Mouse (Mus musculus): ENCODE results near the gene Calm4. TPM values are rescaled to one million over a fixed set of nuclear protein-coding genes. Genes with fewer than 3 reads are reported as not detected.
"Not testable (repeated sequence)": the region's sequence is repeated elsewhere in the genome, so short reads cannot be mapped to it uniquely, and the experiment has no call there.

Gene Calm4
- polyA plus RNA-seq, 1 experiment, result 0.38 TPM

DNA sequence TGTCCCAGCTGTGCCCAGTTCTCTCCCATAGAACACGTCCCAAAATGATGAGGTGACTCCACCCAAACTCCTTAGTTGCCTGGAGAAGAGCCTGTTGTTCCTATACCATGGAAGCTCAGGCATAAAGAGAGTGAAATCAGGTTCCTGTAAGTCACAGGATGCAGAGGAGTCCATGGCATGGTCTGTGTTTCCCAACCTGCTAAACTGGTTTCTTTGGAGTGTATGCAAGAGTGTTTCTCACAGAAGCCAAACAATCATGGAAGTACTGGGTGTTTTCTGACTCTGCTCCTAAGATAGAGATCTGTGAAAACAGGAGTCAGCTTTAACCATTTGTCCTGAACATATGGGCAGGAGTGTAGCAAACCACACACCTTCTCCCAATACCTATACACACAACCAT, 5.6 kb upstream of the Calm4 start:
- H3K4me3 ChIP-seq (ENCODE audit: control insufficient read depth, low read depth, low read length), result no peak overlapping the region
- no peaks in the 10 kb centered on the region for H3K4me1 ChIP-seq (ENCODE audit: control insufficient read depth, insufficient read depth, low read length)
- no peak overlapping the region for H3K27ac ChIP-seq (ENCODE audit: control insufficient read depth, insufficient read depth, low read depth, low read length)
- no peaks in the 10 kb centered on the region for H3K27me3 ChIP-seq (ENCODE audit: control insufficient read depth, insufficient read depth, low read length)
- no peaks in the 10 kb centered on the region for H3K36me3 ChIP-seq (ENCODE audit: control insufficient read depth, insufficient read depth, low read length)
- no peak for TF ChIP-seq CTCF (IDR thresholded peaks at IDR 0.05; ENCODE audit: control insufficient read depth, insufficient read depth, insufficient replicate concordance, low read depth, low read length)
- no peak for TF ChIP-seq POLR2A (IDR thresholded peaks at IDR 0.05; ENCODE audit: control insufficient read depth, low read depth, low read length)

DNA sequence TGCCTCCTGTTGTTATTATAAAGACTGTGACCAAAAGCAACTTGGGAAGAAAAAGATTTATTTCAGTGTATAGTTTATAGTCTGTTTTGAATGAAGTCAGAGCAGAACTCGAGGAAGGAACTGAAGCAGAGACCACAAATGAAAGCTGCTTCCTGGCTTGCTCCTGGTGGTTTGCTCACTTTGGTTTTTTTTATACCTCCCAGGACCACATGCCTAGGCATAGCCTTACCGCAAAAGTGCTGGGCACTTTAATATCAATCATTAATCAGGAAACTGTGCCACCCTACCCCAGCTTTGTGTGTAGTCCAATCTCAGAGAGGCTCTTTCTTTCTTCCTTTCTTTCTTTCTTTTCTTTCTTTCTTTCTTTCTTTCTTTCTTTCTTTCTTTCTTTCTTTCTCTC, 5.1 kb upstream of the Calm4 start:
- no peak overlapping the region for H3K27ac ChIP-seq (ENCODE audit: control insufficient read depth, insufficient read depth, low read depth, low read length)
- no peaks in the 10 kb centered on the region for H3K27me3 ChIP-seq (ENCODE audit: control insufficient read depth, insufficient read depth, low read length)
- no peak overlapping the region for H3K4me3 ChIP-seq (ENCODE audit: control insufficient read depth, low read depth, low read length)
- no peaks in the 10 kb centered on the region for H3K36me3 ChIP-seq (ENCODE audit: control insufficient read depth, insufficient read depth, low read length)
- TF ChIP-seq CTCF (IDR thresholded peaks at IDR 0.05; ENCODE audit: control insufficient read depth, insufficient read depth, insufficient replicate concordance, low read depth, low read length) (no peak), POLR2A (IDR thresholded peaks at IDR 0.05; ENCODE audit: control insufficient read depth, low read depth, low read length) (no peak)
- H3K4me1 ChIP-seq (ENCODE audit: control insufficient read depth, insufficient read depth, low read length), result no peaks in the 10 kb centered on the region

DNA sequence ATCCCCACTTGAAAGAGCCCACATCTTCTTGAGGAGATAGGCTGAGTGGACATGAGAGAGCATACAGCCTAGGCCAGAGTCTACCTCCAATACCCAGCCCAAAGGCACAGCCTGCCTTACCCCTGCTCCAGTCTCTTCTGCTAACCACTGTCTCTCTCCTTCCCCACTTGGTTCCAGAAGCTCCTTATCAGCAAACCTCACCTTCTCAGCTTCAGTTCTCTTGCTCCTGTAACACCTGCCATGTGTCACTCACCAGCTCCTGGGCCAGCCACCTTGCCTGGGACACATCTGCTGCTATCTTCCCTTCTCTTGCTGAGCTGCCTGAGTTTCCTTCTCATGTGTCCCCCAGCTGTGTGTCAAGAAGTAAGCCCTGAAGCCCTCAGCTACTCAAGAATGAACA, 3.9 kb upstream of the Calm4 start:
- H3K4me1 ChIP-seq (ENCODE audit: control insufficient read depth, insufficient read depth, low read length); H3K4me3 ChIP-seq (ENCODE audit: control insufficient read depth, low read depth, low read length); H3K27ac ChIP-seq (ENCODE audit: control insufficient read depth, insufficient read depth, low read depth, low read length); H3K27me3 ChIP-seq (ENCODE audit: control insufficient read depth, insufficient read depth, low read length); H3K36me3 ChIP-seq (ENCODE audit: control insufficient read depth, insufficient read depth, low read length): not testable (repeated sequence)

DNA sequence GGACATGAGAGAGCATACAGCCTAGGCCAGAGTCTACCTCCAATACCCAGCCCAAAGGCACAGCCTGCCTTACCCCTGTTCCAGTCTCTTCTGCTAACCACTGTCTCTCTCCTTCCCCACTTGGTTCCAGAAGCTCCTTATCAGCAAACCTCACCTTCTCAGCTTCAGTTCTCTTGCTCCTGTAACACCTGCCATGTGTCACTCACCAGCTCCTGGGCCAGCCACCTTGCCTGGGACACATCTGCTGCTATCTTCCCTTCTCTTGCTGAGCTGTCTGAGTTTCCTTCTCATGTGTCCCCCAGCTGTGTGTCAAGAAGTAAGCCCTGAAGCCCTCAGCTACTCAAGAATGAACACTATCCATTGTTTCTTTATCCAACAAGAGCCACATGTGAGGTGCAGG, 3.1 kb downstream of the Calm4 start:
- not testable (repeated sequence) for H3K27ac ChIP-seq (ENCODE audit: control insufficient read depth, insufficient read depth, low read depth, low read length); H3K27me3 ChIP-seq (ENCODE audit: control insufficient read depth, insufficient read depth, low read length); H3K4me1 ChIP-seq (ENCODE audit: control insufficient read depth, insufficient read depth, low read length); H3K4me3 ChIP-seq (ENCODE audit: control insufficient read depth, low read depth, low read length); H3K36me3 ChIP-seq (ENCODE audit: control insufficient read depth, insufficient read depth, low read length)

DNA sequence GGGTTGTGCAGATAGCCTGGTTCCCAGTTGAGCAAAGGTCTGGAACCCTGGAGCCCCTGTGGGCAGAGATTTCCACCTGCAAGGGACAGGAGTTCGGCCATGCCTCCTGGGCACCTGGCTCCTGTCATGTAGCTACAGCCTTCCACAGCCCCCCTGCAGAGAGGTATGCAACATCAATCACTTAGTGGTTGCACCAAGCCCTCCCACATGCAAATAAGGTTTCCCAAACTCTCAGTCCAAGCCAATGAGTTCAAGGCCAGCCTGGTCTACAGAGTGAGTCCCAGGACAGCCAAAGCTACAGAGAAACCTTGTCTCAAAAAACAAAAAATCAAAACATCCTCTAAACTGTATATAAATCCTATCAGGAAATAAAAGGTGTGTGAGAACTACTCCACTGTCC, 12.8 kb downstream of the Calm4 start:
- TF ChIP-seq POLR2A (IDR thresholded peaks at IDR 0.05; ENCODE audit: control insufficient read depth, low read depth, low read length) (no peak), CTCF (IDR thresholded peaks at IDR 0.05; ENCODE audit: control insufficient read depth, insufficient read depth, insufficient replicate concordance, low read depth, low read length) (no peak)
- no peak overlapping the region for H3K27ac ChIP-seq (ENCODE audit: control insufficient read depth, insufficient read depth, low read depth, low read length)
- H3K4me3 ChIP-seq (ENCODE audit: control insufficient read depth, low read depth, low read length), result no peak overlapping the region
- H3K4me1 ChIP-seq (ENCODE audit: control insufficient read depth, insufficient read depth, low read length), result no peaks in the 10 kb centered on the region
- H3K36me3 ChIP-seq (ENCODE audit: control insufficient read depth, insufficient read depth, low read length), result no peaks in the 10 kb centered on the region
- H3K27me3 ChIP-seq (ENCODE audit: control insufficient read depth, insufficient read depth, low read length), result no peaks in the 10 kb centered on the region

DNA sequence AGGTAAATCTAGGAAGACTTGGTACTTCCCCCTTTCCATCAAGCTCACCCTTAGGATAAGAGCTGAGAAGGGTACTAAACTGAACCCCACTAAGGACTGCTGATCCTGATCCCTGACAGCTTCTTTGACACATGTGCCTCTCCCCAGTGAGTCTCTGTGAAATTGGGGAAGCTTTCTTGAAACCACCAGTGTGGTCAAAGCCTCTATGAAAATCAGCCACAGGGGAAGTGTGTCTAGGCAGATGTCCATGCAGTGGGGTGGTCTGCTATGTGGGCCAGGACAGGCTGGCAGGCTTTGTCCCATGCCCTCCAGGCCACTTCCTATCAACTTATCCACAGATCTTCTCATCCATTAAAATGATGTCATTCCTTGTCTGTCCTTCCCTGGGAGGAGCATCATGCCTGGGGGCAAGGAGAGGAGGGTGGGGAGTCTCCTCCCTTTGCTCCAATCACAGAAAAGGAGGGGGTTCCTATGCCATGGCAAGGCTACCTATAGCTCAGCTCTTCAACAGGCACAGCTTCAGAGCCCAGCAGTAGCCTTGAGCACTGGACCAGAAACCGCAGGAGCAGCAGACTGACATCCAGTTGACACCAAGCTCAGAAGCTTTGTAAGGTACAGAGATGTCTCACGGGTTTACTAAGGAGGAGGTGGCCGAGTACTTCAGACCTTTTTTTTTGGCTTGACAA, 16.2 kb downstream of the Calm4 start, which contains the start of gene Calm5:
Gene Calm5 (plus strand): TSS at position 526 of the 686 bp plus-strand sequence.
- H3K36me3 ChIP-seq (ENCODE audit: control insufficient read depth, insufficient read depth, low read length); H3K27ac ChIP-seq (ENCODE audit: control insufficient read depth, insufficient read depth, low read depth, low read length); H3K4me3 ChIP-seq (ENCODE audit: control insufficient read depth, low read depth, low read length); H3K4me1 ChIP-seq (ENCODE audit: control insufficient read depth, insufficient read depth, low read length); H3K27me3 ChIP-seq (ENCODE audit: control insufficient read depth, insufficient read depth, low read length): not testable (repeated sequence)

DNA sequence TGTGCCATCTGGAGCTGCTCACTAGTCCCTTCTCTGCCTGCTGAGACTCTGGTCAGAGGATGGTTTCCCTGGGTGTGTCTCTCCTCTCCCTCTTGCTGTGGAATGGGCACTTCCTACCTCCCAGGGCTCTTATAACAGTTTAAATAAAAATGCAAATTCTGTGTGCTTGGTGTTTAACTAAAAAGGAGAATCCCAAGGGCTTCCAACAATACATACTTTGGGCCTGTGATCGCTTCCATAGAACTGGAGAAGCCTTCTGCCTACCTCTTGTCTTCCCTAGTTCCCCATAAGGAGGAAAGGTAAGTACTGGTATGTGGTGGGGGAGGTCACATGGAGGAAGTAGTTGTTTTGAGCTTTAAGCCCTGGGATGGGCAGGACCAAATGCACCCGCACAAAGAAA, 17.3 kb downstream of the Calm4 start:
- H3K36me3 ChIP-seq (ENCODE audit: control insufficient read depth, insufficient read depth, low read length), result no peaks in the 10 kb centered on the region
- H3K27ac ChIP-seq (ENCODE audit: control insufficient read depth, insufficient read depth, low read depth, low read length), result no peak overlapping the region
- no peaks in the 10 kb centered on the region for H3K27me3 ChIP-seq (ENCODE audit: control insufficient read depth, insufficient read depth, low read length)
- no peak overlapping the region for H3K4me3 ChIP-seq (ENCODE audit: control insufficient read depth, low read depth, low read length)
- H3K4me1 ChIP-seq (ENCODE audit: control insufficient read depth, insufficient read depth, low read length), result no peaks in the 10 kb centered on the region
- TF ChIP-seq POLR2A (IDR thresholded peaks at IDR 0.05; ENCODE audit: control insufficient read depth, low read depth, low read length) (no peak), CTCF (IDR thresholded peaks at IDR 0.05; ENCODE audit: control insufficient read depth, insufficient read depth, insufficient replicate concordance, low read depth, low read length) (no peak)

DNA sequence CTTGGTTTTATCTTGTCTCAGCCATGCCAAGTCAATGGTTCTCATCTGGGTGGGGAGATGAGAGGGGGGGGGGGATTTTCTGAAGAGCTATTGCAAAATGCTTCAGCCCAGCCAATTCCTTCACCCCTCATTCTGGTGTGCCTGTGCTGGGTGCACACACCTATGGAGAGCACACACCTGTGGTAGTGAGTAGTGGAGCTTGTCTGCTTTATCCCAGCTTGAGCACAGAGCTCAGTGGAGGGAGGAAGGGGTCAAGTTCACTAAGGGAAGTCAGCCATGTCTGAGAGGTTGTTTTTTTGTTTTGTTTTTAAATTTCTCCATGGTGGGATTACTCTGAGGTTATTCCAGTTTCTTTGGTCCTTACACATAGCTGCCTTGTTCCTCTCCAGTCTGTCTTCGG, 18.7 kb downstream of the Calm4 start:
- no peak for TF ChIP-seq POLR2A (IDR thresholded peaks at IDR 0.05; ENCODE audit: control insufficient read depth, low read depth, low read length)
- no peak for TF ChIP-seq CTCF (IDR thresholded peaks at IDR 0.05; ENCODE audit: control insufficient read depth, insufficient read depth, insufficient replicate concordance, low read depth, low read length)
- Histone ChIP-seq H3K4me3 (ENCODE audit: control insufficient read depth, low read depth, low read length) (no peak overlapping the region), H3K27me3 (ENCODE audit: control insufficient read depth, insufficient read depth, low read length) (no peaks in the 10 kb centered on the region), H3K27ac (ENCODE audit: control insufficient read depth, insufficient read depth, low read depth, low read length) (no peak overlapping the region), H3K4me1 (ENCODE audit: control insufficient read depth, insufficient read depth, low read length) (no peaks in the 10 kb centered on the region), H3K36me3 (ENCODE audit: control insufficient read depth, insufficient read depth, low read length) (no peaks in the 10 kb centered on the region)
